Mouse (Mus musculus): ENCODE results near the gene Rnf34. TPM values are rescaled to one million over a fixed set of nuclear protein-coding genes. Genes with fewer than 3 reads are reported as not detected.

Gene Rnf34
- polyA plus RNA-seq, 1 experiment from 2014 or later: 51.9 TPM

DNA sequence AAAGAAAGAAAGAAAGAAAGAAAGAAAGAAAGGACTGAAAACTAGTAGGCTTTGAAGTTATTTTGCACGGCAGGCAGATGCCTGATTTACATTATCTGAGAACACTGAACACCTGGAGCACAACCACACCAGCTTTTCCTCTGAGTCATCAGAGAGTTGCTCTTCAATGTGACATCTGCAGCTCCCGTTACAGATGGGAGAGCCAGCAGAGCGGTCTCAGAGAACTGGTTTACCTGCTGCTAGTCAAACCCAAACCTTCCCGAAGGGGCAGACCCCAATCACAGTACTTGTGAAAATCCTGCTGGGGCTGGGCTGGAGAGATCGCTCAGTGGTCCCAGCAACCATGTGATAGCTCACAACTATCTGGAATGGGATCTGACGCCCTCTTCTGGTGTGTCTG lies 25.4 kb upstream of the Rnf34 start:
- no peaks in the 10 kb centered on the region for H3K9me3 ChIP-seq (replicated peaks)
- WGBS: 71% methylated on average over 6 of the region's 6 CpGs
- H3K9ac ChIP-seq: no peak overlapping the region
- no peaks in the 10 kb centered on the region for H3K27me3 ChIP-seq
- H3K36me3 ChIP-seq (ENCODE audit: poor library complexity, severe bottlenecking): peaks cover under 1% of the 10 kb centered on the region; the same call in 1 of the 2 replicates
- no peak overlapping the region for H3K4me2 ChIP-seq
- no peak overlapping the region for H3K4me3 ChIP-seq
- H3K4me1 ChIP-seq: peaks cover 9% of the 10 kb centered on the region
- no peak for ATAC-seq
- H3K27ac ChIP-seq: no peak overlapping the region

DNA sequence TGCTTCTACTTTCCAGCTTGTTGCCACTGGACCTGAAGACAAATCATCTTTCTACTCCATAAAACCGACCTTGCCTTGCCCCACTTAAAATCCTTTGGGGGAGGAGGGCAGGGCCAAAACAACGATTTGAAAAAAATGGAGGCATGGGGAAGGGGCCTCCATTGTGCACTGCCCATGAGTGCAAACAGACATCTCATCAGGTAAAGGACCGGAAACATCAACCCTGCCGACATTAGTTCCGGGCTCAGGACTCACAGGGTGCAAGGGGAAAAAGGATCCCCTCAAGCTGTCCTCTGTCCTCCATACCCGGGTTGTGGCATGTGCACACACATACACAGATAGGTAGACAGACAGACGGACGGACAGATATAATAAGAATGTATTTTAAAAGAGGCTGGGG lies 24.7 kb upstream of the Rnf34 start:
- Histone ChIP-seq H3K27ac (no peak overlapping the region), H3K4me1 (peaks cover 3% of the 10 kb centered on the region), H3K9ac (no peak overlapping the region), H3K36me3 (ENCODE audit: poor library complexity, severe bottlenecking) (no peaks in the 10 kb centered on the region), H3K4me3 (no peak overlapping the region), H3K4me2 (no peak overlapping the region), H3K27me3 (no peaks in the 10 kb centered on the region), H3K9me3 (replicated peaks) (no peaks in the 10 kb centered on the region)
- no peak for ATAC-seq
- 78% methylated on average over 8 of the region's 8 CpGs for WGBS

DNA sequence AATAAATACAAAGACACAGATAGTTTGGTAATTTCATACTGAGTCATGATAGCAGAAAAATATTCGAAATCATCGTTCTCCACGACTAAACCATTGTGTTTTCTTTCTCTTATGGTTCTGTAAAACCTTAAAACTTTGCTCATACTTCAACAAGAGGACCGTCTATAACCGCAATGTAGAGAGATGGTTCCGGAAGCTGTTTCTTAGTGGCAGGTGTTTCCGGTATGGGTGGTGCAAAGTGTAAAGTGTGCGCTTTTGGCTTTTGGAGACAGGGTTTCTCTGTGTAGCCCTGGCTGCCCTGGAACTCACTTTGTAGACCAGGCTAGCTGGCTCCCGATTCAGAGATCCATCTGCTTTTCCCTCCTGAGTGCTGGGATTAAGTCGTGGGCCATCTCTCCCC lies 17.3 kb upstream of the Rnf34 start:
- H3K4me1 ChIP-seq: no peaks in the 10 kb centered on the region

DNA sequence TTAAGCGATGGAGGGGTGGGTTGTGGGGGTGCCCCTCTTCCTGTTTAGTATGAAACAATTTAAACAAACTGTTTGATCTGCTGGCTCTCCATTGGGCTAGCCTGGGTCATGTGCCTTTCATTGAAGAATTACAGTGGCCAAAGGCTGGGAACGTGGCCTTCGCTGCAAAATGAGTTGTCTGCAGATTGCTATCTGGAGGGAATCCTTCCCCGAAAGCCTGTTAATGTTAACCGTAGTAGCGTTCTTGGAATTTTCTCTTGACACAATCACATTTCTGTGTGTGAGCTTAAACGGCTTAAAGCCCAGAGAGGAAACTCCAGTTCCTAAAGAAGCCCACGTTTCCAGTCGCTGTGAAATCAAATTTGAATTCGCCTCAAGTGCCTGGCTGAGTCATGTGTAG lies 16.9 kb upstream of the Rnf34 start:
- no peak overlapping the region for H3K27ac ChIP-seq

More for the DNA sequence above, 17.3 kb upstream of the Rnf34 start:
- no peaks in the 10 kb centered on the region for H3K9me3 ChIP-seq (replicated peaks)
- no peak overlapping the region for H3K4me2 ChIP-seq
- no peak for ATAC-seq
- no peaks in the 10 kb centered on the region for H3K36me3 ChIP-seq (ENCODE audit: poor library complexity, severe bottlenecking)
- no peak overlapping the region for H3K27ac ChIP-seq
- no peak overlapping the region for H3K9ac ChIP-seq
- no peak overlapping the region for H3K4me3 ChIP-seq
- 88% methylated on average over 10 of the region's 10 CpGs for WGBS
- H3K27me3 ChIP-seq: no peaks in the 10 kb centered on the region

DNA sequence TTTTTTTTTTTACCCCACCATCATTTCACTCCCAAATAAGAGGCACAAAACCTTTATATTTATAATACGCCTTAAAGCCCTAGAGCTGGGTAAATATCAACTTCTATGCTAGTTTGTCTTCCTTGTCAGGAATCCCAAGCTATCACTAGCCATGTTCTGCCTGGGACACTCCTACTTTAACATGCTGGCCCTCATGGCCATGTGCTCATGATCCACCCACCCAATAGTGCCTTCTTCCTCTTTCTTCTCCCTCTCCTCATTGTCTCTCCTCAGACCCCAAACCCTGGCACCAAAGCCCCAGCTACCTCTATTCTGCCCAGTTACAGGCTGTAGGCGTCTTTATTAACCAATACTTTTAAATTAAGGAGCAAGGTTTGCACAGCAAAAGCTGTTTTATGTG lies 8.7 kb upstream of the Rnf34 start:
- H3K4me1 ChIP-seq: no peaks in the 10 kb centered on the region
- H3K36me3 ChIP-seq (ENCODE audit: poor library complexity, severe bottlenecking): no peaks in the 10 kb centered on the region
- H3K4me3 ChIP-seq: no peak overlapping the region
- H3K4me2 ChIP-seq: no peak overlapping the region
- no peaks in the 10 kb centered on the region for H3K9me3 ChIP-seq (replicated peaks)
- H3K27me3 ChIP-seq: no peaks in the 10 kb centered on the region
- WGBS: 88% methylated on average over 2 of the region's 2 CpGs
- H3K9ac ChIP-seq: no peak overlapping the region
- no peak for ATAC-seq
- H3K27ac ChIP-seq: no peak overlapping the region

More for the DNA sequence above, 16.9 kb upstream of the Rnf34 start:
- Histone ChIP-seq H3K4me2 (no peak overlapping the region), H3K27me3 (no peaks in the 10 kb centered on the region), H3K9ac (no peak overlapping the region), H3K9me3 (replicated peaks) (no peaks in the 10 kb centered on the region), H3K36me3 (ENCODE audit: poor library complexity, severe bottlenecking) (no peaks in the 10 kb centered on the region), H3K4me3 (no peak overlapping the region), H3K4me1 (no peaks in the 10 kb centered on the region)
- WGBS: 87% methylated on average over 10 of the region's 10 CpGs
- ATAC-seq: no peak

DNA sequence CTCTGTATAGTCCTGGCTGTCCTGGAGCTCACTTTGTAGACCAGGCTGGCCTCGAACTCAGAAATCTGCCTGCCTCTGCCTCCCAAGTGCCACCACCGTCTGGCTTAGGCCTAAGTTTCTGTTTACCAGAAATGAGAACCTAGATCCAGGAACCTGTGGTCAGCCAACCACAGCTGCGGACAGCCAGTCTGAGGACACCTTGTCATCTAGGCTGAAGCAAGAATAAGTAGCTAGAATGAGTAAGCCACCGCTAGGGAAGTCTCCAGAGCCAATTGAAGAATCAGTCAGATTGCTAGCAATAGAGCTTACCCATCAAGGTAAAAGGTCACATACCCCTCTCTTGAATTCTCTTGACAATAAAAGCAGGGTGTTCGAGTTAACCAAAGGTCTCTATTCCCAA lies 6.0 kb upstream of the Rnf34 start:
- ATAC-seq: no peak
- Histone ChIP-seq H3K27me3 (no peaks in the 10 kb centered on the region), H3K36me3 (ENCODE audit: poor library complexity, severe bottlenecking) (no peaks in the 10 kb centered on the region), H3K9me3 (replicated peaks) (no peaks in the 10 kb centered on the region), H3K4me3 (no peak overlapping the region), H3K4me2 (no peak overlapping the region), H3K27ac (no peak overlapping the region), H3K9ac (no peak overlapping the region), H3K4me1 (0 out of 2 replicates have a peak, but pooled peaks cover 4% of the 10 kb centered on the region)
- WGBS: 94% methylated on average over 5 of the region's 5 CpGs

DNA sequence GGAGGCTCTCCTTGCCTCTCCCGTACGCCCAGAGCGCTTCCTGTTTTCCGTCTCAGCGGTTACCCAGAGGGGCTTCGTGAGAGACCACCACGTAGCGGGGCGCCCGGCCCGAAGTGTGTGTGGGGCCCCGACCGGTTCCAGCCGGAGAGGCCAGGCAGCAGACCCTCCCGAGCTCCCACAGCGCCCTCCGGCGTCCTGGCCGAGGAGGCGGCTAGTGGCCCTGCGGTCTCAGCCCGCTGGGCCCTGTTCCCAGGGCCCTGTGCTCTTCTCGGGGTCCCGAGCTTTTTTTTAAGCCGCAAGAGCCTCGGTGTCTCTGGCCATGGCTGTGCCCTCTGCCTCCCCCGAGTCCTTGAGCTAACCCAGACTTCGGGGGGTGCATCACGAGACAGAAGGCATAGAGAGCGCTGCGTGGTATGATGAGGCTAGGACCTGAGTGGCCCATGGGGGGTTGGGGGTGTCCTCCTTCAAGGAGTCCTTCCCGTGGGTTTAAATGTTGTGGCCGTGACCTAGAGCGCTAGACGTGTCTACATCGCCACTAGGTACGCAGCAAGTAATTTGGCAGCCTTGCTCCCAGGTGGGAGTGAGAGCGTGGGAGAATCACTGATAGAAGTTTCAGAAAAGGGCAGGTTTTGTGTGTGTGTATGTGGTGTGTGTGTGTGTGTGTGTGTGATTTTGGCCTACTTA lies 613 bp downstream of the Rnf34 start:
- ATAC-seq: peak; percentile 81
- Histone ChIP-seq H3K4me2 (peak overlapping the region; percentile 95), H3K9me3 (replicated peaks) (no peaks in the 10 kb centered on the region), H3K4me3 (peak overlapping the region; percentile 80), H3K27me3 (no peaks in the 10 kb centered on the region), H3K9ac (peak overlapping the region; percentile 96), H3K36me3 (ENCODE audit: poor library complexity, severe bottlenecking) (no peaks in the 10 kb centered on the region), H3K4me1 (peaks cover 25% of the 10 kb centered on the region), H3K27ac (peak overlapping the region; percentile 93)
- under 1% methylated on average over 38 of the region's 38 CpGs for WGBS

DNA sequence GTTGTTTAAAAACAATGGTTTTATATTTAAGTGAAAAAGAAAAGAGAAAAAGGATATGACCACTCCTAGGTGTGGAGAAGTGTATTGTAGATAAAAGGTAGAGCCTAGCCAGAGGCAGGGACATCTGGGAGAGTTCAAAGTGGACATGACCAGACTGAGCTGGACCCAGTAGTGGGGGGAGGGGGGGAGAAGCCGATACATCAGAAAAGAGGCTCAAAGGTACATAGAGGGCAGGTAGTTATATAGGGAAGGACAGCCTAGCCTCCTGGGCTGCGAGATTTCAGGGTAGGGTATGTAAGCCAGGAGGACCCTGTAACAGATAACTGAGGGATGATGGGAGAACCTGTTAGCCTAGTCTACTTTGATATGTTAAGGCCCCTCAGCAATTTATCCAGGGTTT lies 2.8 kb downstream of the Rnf34 start:
- no peak overlapping the region for H3K9ac ChIP-seq
- no peak for ATAC-seq
- H3K27ac ChIP-seq: no peak overlapping the region
- 93% methylated on average over 2 of the region's 2 CpGs for WGBS
- no peak overlapping the region for H3K4me2 ChIP-seq
- H3K36me3 ChIP-seq (ENCODE audit: poor library complexity, severe bottlenecking): no peaks in the 10 kb centered on the region
- no peak overlapping the region for H3K4me3 ChIP-seq
- peaks cover 25% of the 10 kb centered on the region for H3K4me1 ChIP-seq
- H3K27me3 ChIP-seq: no peaks in the 10 kb centered on the region
- H3K9me3 ChIP-seq (replicated peaks): no peaks in the 10 kb centered on the region

DNA sequence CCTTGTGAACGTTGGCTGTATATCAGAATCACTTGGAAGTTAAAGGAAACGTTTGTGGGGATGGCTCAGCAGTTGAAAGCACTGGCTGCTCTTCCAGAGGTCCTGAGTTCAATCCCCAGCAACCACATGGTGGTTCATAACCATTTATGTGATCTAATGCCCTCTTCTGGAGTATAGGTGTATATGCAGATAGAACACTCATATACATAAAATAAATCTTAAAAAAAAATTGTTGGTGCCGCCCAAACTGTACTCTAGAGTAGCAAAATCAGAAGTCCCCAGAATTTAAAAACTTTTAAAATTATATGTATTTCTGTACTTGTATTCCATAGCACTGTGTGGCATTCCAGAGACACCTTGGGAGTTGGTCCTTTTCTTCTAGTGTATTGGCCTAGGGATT lies 6.0 kb downstream of the Rnf34 start:
- Histone ChIP-seq H3K4me2 (no peak overlapping the region), H3K27me3 (no peaks in the 10 kb centered on the region), H3K4me1 (peaks cover 12% of the 10 kb centered on the region), H3K27ac (no peak overlapping the region), H3K9ac (no peak overlapping the region), H3K4me3 (no peak overlapping the region), H3K9me3 (replicated peaks) (no peaks in the 10 kb centered on the region), H3K36me3 (ENCODE audit: poor library complexity, severe bottlenecking) (no peaks in the 10 kb centered on the region)
- WGBS: 86% methylated on average over 3 of the region's 3 CpGs
- no peak for ATAC-seq

DNA sequence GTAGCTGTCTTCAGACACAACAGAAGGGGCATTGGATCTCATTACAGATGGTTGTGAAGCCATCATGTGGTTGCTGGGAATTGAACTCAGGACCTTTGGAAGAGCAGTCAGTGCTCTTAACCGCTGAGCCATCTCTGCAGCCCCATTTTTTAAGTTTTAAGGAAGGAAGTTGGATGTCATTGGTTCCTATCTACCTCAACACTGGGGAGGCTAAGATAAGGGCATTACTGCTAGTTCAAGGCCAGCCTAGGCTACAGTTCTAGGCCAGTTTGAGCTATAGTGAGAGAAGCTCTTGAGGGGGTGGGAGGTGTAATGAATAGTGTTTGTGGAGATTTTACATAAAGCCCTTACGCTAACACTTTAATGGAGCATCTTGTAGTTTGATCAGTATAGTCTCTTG lies 13.2 kb downstream of the Rnf34 start:
- Histone ChIP-seq H3K27me3 (no peaks in the 10 kb centered on the region), H3K4me3 (no peak overlapping the region), H3K36me3 (ENCODE audit: poor library complexity, severe bottlenecking) (peaks cover 55% of the 10 kb centered on the region), H3K27ac (no peak overlapping the region), H3K9ac (no peak overlapping the region), H3K9me3 (replicated peaks) (no peaks in the 10 kb centered on the region), H3K4me1 (no peaks in the 10 kb centered on the region), H3K4me2 (no peak overlapping the region)
- no peak for ATAC-seq
- 93% methylated on average over 2 of the region's 2 CpGs for WGBS

DNA sequence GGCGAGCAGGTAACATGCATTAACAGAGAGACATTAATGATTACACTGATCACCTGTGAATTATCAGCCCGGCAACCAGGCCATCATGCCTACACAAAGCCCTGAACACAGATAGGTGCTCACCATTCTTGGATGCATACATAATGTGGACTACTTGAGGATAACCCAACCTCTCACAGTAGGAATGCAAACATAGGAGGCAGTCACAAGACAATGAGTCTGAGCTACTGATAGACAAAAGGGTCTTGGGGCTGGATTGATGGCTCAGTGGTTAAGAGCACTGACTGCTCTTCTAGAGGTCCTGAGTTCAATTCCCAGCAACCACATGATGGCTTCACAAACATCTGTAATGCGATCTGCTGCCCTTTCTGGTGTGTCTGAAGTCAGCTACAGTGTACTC lies 22.8 kb downstream of the Rnf34 start:
- WGBS: 95% methylated on average over 3 of the region's 3 CpGs

DNA sequence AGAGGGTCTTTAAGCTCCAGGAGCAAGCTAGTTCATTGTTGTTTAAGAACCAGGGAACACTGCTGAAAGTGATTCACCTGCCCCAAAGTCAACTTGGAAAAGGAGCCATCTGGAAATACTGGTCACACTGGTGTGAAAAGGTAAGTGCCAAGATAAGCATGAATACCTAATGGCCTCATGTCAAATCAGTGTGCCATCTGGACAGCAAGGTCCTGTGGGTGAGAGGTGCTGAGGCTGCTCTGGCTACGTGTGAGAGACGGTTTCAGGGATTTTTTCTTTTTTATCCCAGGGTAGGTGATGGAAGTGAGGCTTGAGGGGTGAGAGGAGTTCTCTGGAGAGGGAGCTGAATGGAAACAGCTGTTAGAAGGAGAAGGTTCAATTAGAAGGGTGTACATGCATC lies 23.7 kb downstream of the Rnf34 start:
- 76% methylated on average over 2 of the region's 2 CpGs for WGBS
- H3K4me2 ChIP-seq: no peak overlapping the region
- peaks cover 70% of the 10 kb centered on the region for H3K36me3 ChIP-seq (ENCODE audit: poor library complexity, severe bottlenecking)
- no peaks in the 10 kb centered on the region for H3K27me3 ChIP-seq
- H3K27ac ChIP-seq: no peak overlapping the region
- H3K9ac ChIP-seq: no peak overlapping the region
- H3K9me3 ChIP-seq (replicated peaks): no peaks in the 10 kb centered on the region
- ATAC-seq: no peak
- H3K4me1 ChIP-seq: no peaks in the 10 kb centered on the region
- no peak overlapping the region for H3K4me3 ChIP-seq

More for the DNA sequence above, 22.8 kb downstream of the Rnf34 start:
- Histone ChIP-seq H3K4me1 (no peaks in the 10 kb centered on the region), H3K4me2 (no peak overlapping the region), H3K27me3 (no peaks in the 10 kb centered on the region), H3K27ac (no peak overlapping the region), H3K4me3 (no peak overlapping the region), H3K9me3 (replicated peaks) (no peaks in the 10 kb centered on the region), H3K9ac (no peak overlapping the region), H3K36me3 (ENCODE audit: poor library complexity, severe bottlenecking) (peaks cover 70% of the 10 kb centered on the region)
- no peak for ATAC-seq

DNA sequence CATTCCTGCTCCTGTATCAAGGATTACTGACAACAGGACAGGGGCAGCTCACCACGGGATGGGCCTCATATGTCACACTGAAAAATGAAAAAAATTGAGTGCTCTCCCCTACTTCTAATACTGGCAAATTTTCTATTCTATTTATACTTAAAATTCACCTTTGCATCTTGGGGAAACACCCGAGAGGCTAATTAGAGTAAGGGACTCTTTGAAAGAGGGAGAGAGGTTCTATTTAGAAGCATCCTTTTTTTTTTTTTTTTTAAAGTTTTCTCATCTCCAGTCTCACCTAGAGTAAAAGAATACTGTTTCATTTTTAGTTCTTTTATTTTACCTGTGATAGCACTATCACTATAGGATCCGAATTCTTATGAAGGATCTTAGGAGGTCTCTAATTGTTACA lies 24.5 kb downstream of the Rnf34 start:
- Histone ChIP-seq H3K27me3 (no peaks in the 10 kb centered on the region), H3K27ac (no peak overlapping the region), H3K4me3 (no peak overlapping the region), H3K9me3 (replicated peaks) (no peaks in the 10 kb centered on the region), H3K36me3 (ENCODE audit: poor library complexity, severe bottlenecking) (peaks cover 73% of the 10 kb centered on the region), H3K4me2 (no peak overlapping the region), H3K4me1 (no peaks in the 10 kb centered on the region), H3K9ac (no peak overlapping the region)
- 91% methylated on average over 3 of the region's 3 CpGs for WGBS
- ATAC-seq: no peak
